Mouse (Mus musculus) megakaryocyte-erythroid progenitor cell, adult 5-6 weeks (primary cell): Measurements from ENCODE around the gene Zfp39. TPM values are rescaled to one million over a fixed set of nuclear protein-coding genes. Genes with fewer than 3 reads are reported as not detected.
"Not testable (repeated sequence)": the region's sequence is repeated elsewhere in the genome, so short reads cannot be mapped to it uniquely, and the experiment has no call there.

Experiments
- ATAC-seq: replicated peaks from 2 replicates; pipeline ENCODE4 v1.8.0; 2016; ENCODE audit warnings: mild to moderate bottlenecking, inconsistent platforms; ENCODE audit not compliant: severe bottlenecking, poor library complexity, low FRiP score, low TSS enrichment
- total RNA-seq, 2 experiments: library from RNA; stranded (forward) in 1 of 2; stranded (reverse) in 1 of 2; fragments of 200-1000, 215-1000 nt in 1 of 2; fragments of >200 nt in 1 of 2; fragmentation: Nextera tagmentation in 1 of 2; gene quantifications; 2 replicates each; pipeline ENCODE4 v1.2.3; 2014 to 2017

The Zfp39 gene
- total RNA-seq, 2 experiments from 2014 or later, result 18.3 to 24.5 TPM

DNA sequence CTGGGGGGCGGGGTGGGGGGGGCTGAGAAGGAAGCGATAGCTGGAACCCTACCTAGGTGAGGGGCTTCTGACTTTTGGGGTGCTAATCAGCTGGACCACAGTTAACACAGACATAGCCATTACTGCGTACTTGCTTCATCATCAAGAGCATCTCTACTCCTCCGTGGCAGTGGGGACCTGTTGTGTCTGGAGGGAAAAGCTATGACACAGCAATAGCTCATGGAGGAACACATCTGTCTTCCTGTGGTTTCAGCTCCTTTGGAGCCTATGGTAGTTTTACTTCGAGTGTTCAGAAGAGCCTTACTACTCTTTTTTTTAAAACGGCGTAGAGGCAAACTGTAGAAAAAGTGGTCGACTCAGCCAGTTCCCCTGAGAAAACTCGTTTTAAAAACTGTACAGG is 56.4 kb downstream of the Zfp39 start:
- no peak; the same call in 1 of the 2 replicates for ATAC-seq

DNA sequence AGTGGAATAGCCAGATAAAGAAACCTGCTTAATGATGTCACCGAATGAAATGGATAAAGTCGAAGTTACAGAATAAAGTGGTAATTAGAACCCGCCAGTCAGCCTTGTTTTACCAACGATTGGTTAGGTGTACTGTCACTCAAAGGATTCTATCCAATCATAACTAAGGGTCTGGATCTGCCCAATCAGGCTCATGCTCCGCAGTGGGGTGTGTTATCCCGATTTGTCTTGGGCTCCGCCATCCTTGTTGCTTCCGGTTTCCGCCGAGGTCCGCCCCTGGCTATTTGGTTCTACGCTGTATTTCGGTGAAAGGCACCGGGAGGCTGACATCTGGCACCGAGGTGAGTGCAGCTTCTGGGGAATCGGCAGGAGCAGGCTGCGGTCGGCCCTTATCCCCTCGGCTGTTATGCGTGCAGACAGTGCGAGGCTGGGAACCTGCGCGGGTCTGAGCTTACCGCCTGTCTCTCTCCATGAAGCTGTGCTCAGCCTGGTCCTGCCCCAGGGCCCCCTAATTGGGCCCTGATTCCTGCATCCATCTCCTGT is 57.0 kb downstream of the Zfp39 start, which contains the start of gene Gm12258:
TSS of gene Gm12258 (plus strand) at position 240 of the 543 bp plus-strand sequence.
- ATAC-seq, result peak; percentile 100

DNA sequence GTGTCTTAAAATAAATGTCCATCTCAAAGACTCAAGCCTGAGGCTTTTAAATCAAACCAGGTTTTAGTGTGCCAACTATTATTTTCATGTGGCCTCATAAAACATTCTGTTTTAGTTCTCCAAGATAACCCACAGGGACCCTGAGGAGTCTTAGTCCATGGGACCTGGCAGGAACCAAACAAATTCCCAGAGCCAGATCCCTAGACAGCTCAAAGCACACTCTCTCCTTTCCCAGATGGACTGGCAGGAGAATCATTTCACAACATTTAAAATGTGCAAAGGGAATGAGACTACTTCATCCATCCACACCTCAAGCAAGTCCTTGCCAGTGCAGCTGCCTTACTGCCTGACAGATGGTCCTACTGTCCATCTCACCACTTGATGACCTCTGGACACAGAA is 65.1 kb downstream of the Zfp39 start, which contains the start of gene Olfr311:
TSS of gene Olfr311 (plus strand) at position 301 of the 400 bp plus-strand sequence.
- ATAC-seq, result not testable (repeated sequence)

Other genes with a start within 250 kb of the Zfp39 start
- gene Olfr322, start 245.4 kb downstream of the Zfp39 start, total RNA-seq (2014; fragmentation: Nextera tagmentation), result not detected in 2 replicates
- gene Olfr322, start 245.4 kb downstream of the Zfp39 start, total RNA-seq (2017), result 0.15 TPM in 1 of 2 replicates, not detected in the other
- gene Olfr320, start 223.1 kb downstream of the Zfp39 start, total RNA-seq (2014; fragmentation: Nextera tagmentation), result not detected in 2 replicates
- gene Olfr320, start 223.1 kb downstream of the Zfp39 start, total RNA-seq (2017), result not detected in 2 replicates
- gene Olfr319, start 205.1 kb downstream of the Zfp39 start, total RNA-seq (2014; fragmentation: Nextera tagmentation), result not detected in 2 replicates
- not detected in 2 replicates for gene Olfr319, start 205.1 kb downstream of the Zfp39 start, total RNA-seq (2017)
- not detected in 2 replicates for gene Olfr318, start 180.2 kb downstream of the Zfp39 start, total RNA-seq (2014; fragmentation: Nextera tagmentation)
- gene Olfr318, start 180.2 kb downstream of the Zfp39 start, total RNA-seq (2017), result not detected in 2 replicates
- gene Olfr317, start 165.0 kb downstream of the Zfp39 start, total RNA-seq (2014; fragmentation: Nextera tagmentation), result not detected in 2 replicates
- gene Olfr317, start 165.0 kb downstream of the Zfp39 start, total RNA-seq (2017), result not detected in 2 replicates
- not detected in 2 replicates for gene Olfr316, start 151.5 kb downstream of the Zfp39 start, total RNA-seq (2014; fragmentation: Nextera tagmentation)
- gene Olfr316, start 151.5 kb downstream of the Zfp39 start, total RNA-seq (2017), result not detected in 2 replicates
- not detected in 2 replicates for gene Olfr315, start 131.0 kb downstream of the Zfp39 start, total RNA-seq (2014; fragmentation: Nextera tagmentation)
- gene Olfr315, start 131.0 kb downstream of the Zfp39 start, total RNA-seq (2017), result not detected in 2 replicates
- not detected in 2 replicates for gene Olfr314, start 121.3 kb downstream of the Zfp39 start, total RNA-seq (2014; fragmentation: Nextera tagmentation)
- not detected in 2 replicates for gene Olfr314, start 121.3 kb downstream of the Zfp39 start, total RNA-seq (2017)
- not detected in 2 replicates for gene Fam183b, start 102.3 kb downstream of the Zfp39 start, total RNA-seq (2014; fragmentation: Nextera tagmentation)
- not detected in 2 replicates for gene Fam183b, start 102.3 kb downstream of the Zfp39 start, total RNA-seq (2017)
- not detected in 2 replicates for gene Olfr313, start 89.2 kb downstream of the Zfp39 start, total RNA-seq (2014; fragmentation: Nextera tagmentation)
- not detected in 2 replicates for gene Olfr313, start 89.2 kb downstream of the Zfp39 start, total RNA-seq (2017)
- gene Olfr312, start 75.0 kb downstream of the Zfp39 start, total RNA-seq (2014; fragmentation: Nextera tagmentation), result not detected in 2 replicates
- gene Olfr312, start 75.0 kb downstream of the Zfp39 start, total RNA-seq (2017), result not detected in 2 replicates
- not detected in 2 replicates for gene Olfr311, start 65.0 kb downstream of the Zfp39 start, total RNA-seq (2014; fragmentation: Nextera tagmentation)
- gene Olfr311, start 65.0 kb downstream of the Zfp39 start, total RNA-seq (2017), result not detected in 2 replicates
- gene Gm12258, start 57.1 kb downstream of the Zfp39 start, total RNA-seq (2014; fragmentation: Nextera tagmentation), result 3.4 and 6.6 TPM in 2 replicates
- 0.75 and 7.4 TPM in 2 replicates for gene Gm12258, start 57.1 kb downstream of the Zfp39 start, total RNA-seq (2017)
- gene 2810021J22Rik, start 37.0 kb downstream of the Zfp39 start, total RNA-seq (2014; fragmentation: Nextera tagmentation), result 4.5 and 7.1 TPM in 2 replicates
- gene 2810021J22Rik, start 37.0 kb downstream of the Zfp39 start, total RNA-seq (2017), result 3.5 and 4.9 TPM in 2 replicates
- gene Btnl10, start 13.7 kb upstream of the Zfp39 start, total RNA-seq (2014; fragmentation: Nextera tagmentation), result 34.1 and 34.2 TPM in 2 replicates
- 11.5 and 18.8 TPM in 2 replicates for gene Btnl10, start 13.7 kb upstream of the Zfp39 start, total RNA-seq (2017)
- 115 and 146 TPM in 2 replicates for gene Rnf187, start 34.7 kb upstream of the Zfp39 start, total RNA-seq (2014; fragmentation: Nextera tagmentation)
- gene Rnf187, start 34.7 kb upstream of the Zfp39 start, total RNA-seq (2017), result 101 and 108 TPM in 2 replicates
- 21.1 and 27.6 TPM in 2 replicates for gene Hist3h2ba, start 44.7 kb upstream of the Zfp39 start, total RNA-seq (2014; fragmentation: Nextera tagmentation)
- gene Hist3h2ba, start 44.7 kb upstream of the Zfp39 start, total RNA-seq (2017), result 6.3 and 6.5 TPM in 2 replicates
- gene Hist3h2a, start 50.5 kb upstream of the Zfp39 start, total RNA-seq (2014; fragmentation: Nextera tagmentation), result 29.7 and 39.9 TPM in 2 replicates
- 238 and 296 TPM in 2 replicates for gene Hist3h2a, start 50.5 kb upstream of the Zfp39 start, total RNA-seq (2017)
- gene Trim17, start 50.5 kb upstream of the Zfp39 start, total RNA-seq (2014; fragmentation: Nextera tagmentation), result not detected in 2 replicates
- gene Trim17, start 50.5 kb upstream of the Zfp39 start, total RNA-seq (2017), result not detected in 2 replicates
- gene Trim11, start 73.9 kb upstream of the Zfp39 start, total RNA-seq (2014; fragmentation: Nextera tagmentation), result 22.7 and 28.2 TPM in 2 replicates
- gene Trim11, start 73.9 kb upstream of the Zfp39 start, total RNA-seq (2017), result 13.9 and 19.2 TPM in 2 replicates
- gene Obscn, start 232.2 kb upstream of the Zfp39 start, total RNA-seq (2014; fragmentation: Nextera tagmentation), result 0.37 and 0.52 TPM in 2 replicates
- under 0.01 and 0.23 TPM in 2 replicates for gene Obscn, start 232.2 kb upstream of the Zfp39 start, total RNA-seq (2017)